Mouse (Mus musculus) cerebellum, adult 11 months (tissue): ENCODE data around the gene Gm10662.
"Not testable (repeated sequence)": the region's sequence is repeated elsewhere in the genome, so short reads cannot be mapped to it uniquely, and the experiment has no call there.

Source experiments
- DNase-seq: peaks from one replicate; pipeline ENCODE4 v3.0.0; 2022

Gm10662 gene

GRCm38 (mm10) chr7:23144380-23144779, at the start of gene Gm10662:
TSS of gene Gm10662 (minus strand) at chr7:23144480.
- not testable (repeated sequence) for DNase-seq

GRCm38 (mm10) chr7:23163505-23163904, 19.2 kb upstream of the Gm10662 start:
- DNase-seq: not testable (repeated sequence)
